Mouse (Mus musculus): ENCODE data around the gene Hvcn1. TPM values are rescaled to one million over a fixed set of nuclear protein-coding genes. Genes with fewer than 3 reads are reported as not detected.

Gene Hvcn1
- polyA plus RNA-seq, 1 experiment from 2014 or later: 1.4 TPM

- ATAC-seq (ENCODE audit: low read depth): no peak
- WGBS (ENCODE audit: insufficient replicate concordance): 64% methylated on average over 7 of the region's 7 CpGs
- Histone ChIP-seq H3K36me3 (no peaks in the 10 kb centered on the region), H3K9me3 (replicated peaks) (no peaks in the 10 kb centered on the region), H3K4me1 (replicated peaks) (peaks cover 7% of the 10 kb centered on the region; the same call in 1 of the 2 replicates), H3K27ac (no peak overlapping the region), H3K27me3 (no peaks in the 10 kb centered on the region), H3K9ac (no peak overlapping the region), H3K4me3 (replicated peaks) (no peak overlapping the region), H3K4me2 (no peak overlapping the region)
- DNase-seq: no peak
These were observed 33.0 kb downstream of the Hvcn1 start for GRCm38 (mm10) chr5:122239618-122240017.

- ATAC-seq (ENCODE audit: low read depth) (no peak), DNase-seq (no peak)
- H3K4me3 ChIP-seq (replicated peaks): no peak overlapping the region
- no peak overlapping the region for H3K27ac ChIP-seq
- 78% methylated on average over 11 of the region's 11 CpGs for WGBS (ENCODE audit: insufficient replicate concordance)
- no peak overlapping the region for H3K9ac ChIP-seq
- H3K27me3 ChIP-seq: no peaks in the 10 kb centered on the region
- no peaks in the 10 kb centered on the region for H3K36me3 ChIP-seq
- peaks cover 7% of the 10 kb centered on the region; the same call in 1 of the 2 replicates for H3K4me1 ChIP-seq (replicated peaks)
- no peak overlapping the region for H3K4me2 ChIP-seq
- H3K9me3 ChIP-seq (replicated peaks): no peaks in the 10 kb centered on the region
These were observed 33.9 kb downstream of the Hvcn1 start for GRCm38 (mm10) chr5:122240521-122240920.

DNA sequence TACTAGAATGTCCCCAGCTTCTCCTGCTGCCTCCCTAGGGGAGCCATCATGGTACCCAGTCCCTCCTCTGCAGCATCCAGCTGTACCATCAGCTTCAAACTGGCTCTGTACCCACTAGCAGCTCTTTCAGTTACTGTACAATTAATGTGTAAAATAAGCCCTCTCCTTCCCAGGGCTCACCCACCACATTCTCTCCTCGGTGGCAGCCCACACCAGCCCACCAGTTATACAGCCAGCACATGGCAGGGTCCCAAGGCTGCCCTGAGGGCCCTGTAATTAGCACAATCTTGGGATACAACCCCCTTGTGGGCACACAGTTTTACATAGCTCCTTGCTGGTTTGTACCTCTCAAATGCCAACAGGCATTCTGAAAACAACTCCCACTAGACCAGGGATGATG, 34.4 kb downstream of the Hvcn1 start:
- ATAC-seq (ENCODE audit: low read depth): no peak
- peaks cover 7% of the 10 kb centered on the region; the same call in 1 of the 2 replicates for H3K4me1 ChIP-seq (replicated peaks)
- no peak overlapping the region for H3K4me3 ChIP-seq (replicated peaks)
- H3K9ac ChIP-seq: no peak overlapping the region
- no peak for DNase-seq
- H3K9me3 ChIP-seq (replicated peaks): no peaks in the 10 kb centered on the region
- H3K27ac ChIP-seq: no peak overlapping the region
- no peaks in the 10 kb centered on the region for H3K36me3 ChIP-seq
- 50% methylated on average over 1 of the region's 1 CpGs for WGBS (ENCODE audit: insufficient replicate concordance)
- no peak overlapping the region for H3K4me2 ChIP-seq
- H3K27me3 ChIP-seq: no peaks in the 10 kb centered on the region

GRCm38 (mm10) chr5:122242521-122243123, 36.0 kb downstream of the Hvcn1 start:
- DNase-seq: no peak
- no peak overlapping the region for H3K27ac ChIP-seq
- H3K9ac ChIP-seq: no peak overlapping the region
- H3K27me3 ChIP-seq: no peaks in the 10 kb centered on the region
- no peaks in the 10 kb centered on the region for H3K36me3 ChIP-seq
- H3K4me2 ChIP-seq: no peak overlapping the region
- H3K9me3 ChIP-seq (replicated peaks): no peaks in the 10 kb centered on the region
- H3K4me3 ChIP-seq (replicated peaks): no peak overlapping the region
- whole genome bisulfite sequencing (ENCODE audit: insufficient replicate concordance): 65% methylated on average over 6 of the region's 6 CpGs
- ATAC-seq (ENCODE audit: low read depth): no peak
- H3K4me1 ChIP-seq (replicated peaks): peaks cover 7% of the 10 kb centered on the region; the same call in 1 of the 2 replicates

DNA sequence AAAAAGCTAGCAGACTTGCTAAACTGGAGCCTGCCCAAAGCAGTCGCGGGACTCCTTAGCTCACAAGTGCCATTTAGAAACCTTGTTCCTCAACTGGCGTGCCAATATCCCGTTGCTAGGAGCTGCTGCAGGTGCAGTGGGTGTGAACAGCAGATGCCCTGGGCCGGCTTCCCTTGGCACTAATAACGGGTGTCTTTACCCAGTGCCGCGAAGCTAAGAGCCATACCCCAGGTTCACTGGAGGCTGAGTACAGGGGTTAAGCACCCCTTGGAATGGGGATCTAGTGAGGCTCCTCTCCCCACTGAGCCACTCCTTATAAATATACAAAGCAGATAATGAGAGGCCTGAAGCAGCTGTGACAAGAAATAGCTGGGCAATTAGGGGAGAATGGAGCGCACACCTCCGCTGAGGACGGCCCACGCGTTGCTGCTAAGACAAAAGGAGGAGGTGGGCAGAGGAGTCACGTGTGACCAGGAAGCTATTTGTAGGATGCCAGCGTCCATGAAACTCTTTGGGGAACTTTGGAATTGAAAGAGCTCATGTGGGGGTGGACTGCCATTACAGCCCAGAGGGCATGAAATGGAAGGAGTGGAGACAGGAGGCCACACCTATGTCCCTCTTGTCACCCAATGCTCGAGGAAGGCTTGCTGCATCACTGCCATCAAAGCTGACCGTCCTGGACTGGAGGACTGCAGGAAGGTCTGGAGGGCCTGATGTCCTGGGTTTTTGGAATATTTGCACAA, 37.3 kb downstream of the Hvcn1 start:
- no peak for DNase-seq
- Histone ChIP-seq H3K9ac (no peak overlapping the region), H3K4me1 (replicated peaks) (peaks cover 7% of the 10 kb centered on the region; the same call in 1 of the 2 replicates), H3K36me3 (no peaks in the 10 kb centered on the region), H3K27ac (no peak overlapping the region), H3K4me3 (replicated peaks) (no peak overlapping the region), H3K4me2 (no peak overlapping the region), H3K27me3 (no peaks in the 10 kb centered on the region), H3K9me3 (replicated peaks) (no peaks in the 10 kb centered on the region)
- ATAC-seq (ENCODE audit: low read depth): no peak
- WGBS (ENCODE audit: insufficient replicate concordance): 82% methylated on average over 17 of the region's 17 CpGs

DNA sequence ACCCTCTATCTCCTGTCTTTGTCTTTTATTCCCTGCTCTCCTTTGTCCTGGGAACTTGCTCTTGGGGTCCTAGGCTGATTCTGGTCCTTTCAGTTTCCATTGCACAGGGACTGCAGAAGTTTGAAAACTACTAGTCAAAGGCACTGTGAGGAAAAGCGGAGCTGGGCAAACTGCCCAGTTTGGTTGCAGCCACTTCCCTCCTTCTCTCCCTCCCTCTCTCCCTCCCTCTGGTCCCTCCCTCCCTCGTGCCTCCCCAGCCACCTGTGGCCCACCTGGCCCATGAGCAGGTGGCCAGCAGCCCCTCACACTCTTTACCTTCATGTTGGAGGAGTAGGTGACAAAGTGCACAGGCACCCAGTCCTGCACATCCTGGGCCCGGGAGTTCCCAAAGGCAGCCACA, 38.6 kb downstream of the Hvcn1 start:
- Histone ChIP-seq H3K27me3 (no peaks in the 10 kb centered on the region), H3K4me3 (replicated peaks) (no peak overlapping the region), H3K4me1 (replicated peaks) (peaks cover 7% of the 10 kb centered on the region; the same call in 1 of the 2 replicates), H3K9ac (no peak overlapping the region), H3K36me3 (no peaks in the 10 kb centered on the region), H3K4me2 (no peak overlapping the region), H3K9me3 (replicated peaks) (no peaks in the 10 kb centered on the region), H3K27ac (no peak overlapping the region)
- no peak for DNase-seq
- WGBS (ENCODE audit: insufficient replicate concordance): 51% methylated on average over 3 of the region's 3 CpGs
- ATAC-seq (ENCODE audit: low read depth): no peak

DNA sequence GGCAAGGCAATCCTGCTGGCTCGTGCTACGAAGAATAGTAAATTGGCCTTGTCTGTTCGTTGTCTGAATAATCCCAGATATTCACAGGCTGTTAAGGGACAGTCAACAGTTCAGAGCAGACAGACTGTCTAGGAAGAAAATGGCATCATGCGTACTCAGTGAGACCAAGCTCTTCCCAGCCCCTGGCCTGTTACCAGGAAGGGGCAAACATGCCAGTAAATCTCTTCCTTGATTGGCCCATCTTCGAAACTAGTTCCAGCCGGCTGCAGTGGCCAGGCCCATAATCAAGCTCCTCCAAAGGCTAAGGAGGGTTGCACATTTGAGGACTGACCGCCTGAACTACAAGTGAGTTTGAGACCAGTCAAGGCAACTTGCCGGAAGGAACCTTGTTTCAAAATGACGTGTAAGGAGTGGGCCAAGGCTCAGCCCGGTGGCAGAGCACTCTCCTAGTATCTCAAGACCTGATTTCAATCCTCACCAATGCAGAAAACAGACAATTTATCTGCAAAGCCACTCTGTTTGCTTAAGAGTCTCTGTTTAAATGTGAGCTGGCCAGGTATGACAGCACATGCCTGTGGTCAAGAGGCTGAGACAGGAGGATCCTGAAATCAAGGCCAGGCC, 40.1 kb downstream of the Hvcn1 start:
- no peak overlapping the region for H3K4me3 ChIP-seq (replicated peaks)
- no peaks in the 10 kb centered on the region for H3K9me3 ChIP-seq (replicated peaks)
- no peak overlapping the region for H3K9ac ChIP-seq
- WGBS (ENCODE audit: insufficient replicate concordance): 69% methylated on average over 10 of the region's 10 CpGs
- H3K4me1 ChIP-seq (replicated peaks): peaks cover 7% of the 10 kb centered on the region; the same call in 1 of the 2 replicates
- no peak overlapping the region for H3K4me2 ChIP-seq
- no peak overlapping the region for H3K27ac ChIP-seq
- no peaks in the 10 kb centered on the region for H3K27me3 ChIP-seq
- H3K36me3 ChIP-seq: no peaks in the 10 kb centered on the region
- DNase-seq (no peak), ATAC-seq (ENCODE audit: low read depth) (no peak)

GRCm38 (mm10) chr5:122247529-122247928, 40.9 kb downstream of the Hvcn1 start:
- Histone ChIP-seq H3K4me3 (replicated peaks) (no peak overlapping the region), H3K36me3 (no peaks in the 10 kb centered on the region), H3K9me3 (replicated peaks) (no peaks in the 10 kb centered on the region), H3K27ac (no peak overlapping the region), H3K9ac (no peak overlapping the region), H3K4me2 (no peak overlapping the region), H3K4me1 (replicated peaks) (peaks cover 7% of the 10 kb centered on the region; the same call in 1 of the 2 replicates), H3K27me3 (no peaks in the 10 kb centered on the region)
- DNase-seq: no peak
- ATAC-seq (ENCODE audit: low read depth): no peak
- WGBS (ENCODE audit: insufficient replicate concordance): 78% methylated on average over 11 of the region's 11 CpGs

DNA sequence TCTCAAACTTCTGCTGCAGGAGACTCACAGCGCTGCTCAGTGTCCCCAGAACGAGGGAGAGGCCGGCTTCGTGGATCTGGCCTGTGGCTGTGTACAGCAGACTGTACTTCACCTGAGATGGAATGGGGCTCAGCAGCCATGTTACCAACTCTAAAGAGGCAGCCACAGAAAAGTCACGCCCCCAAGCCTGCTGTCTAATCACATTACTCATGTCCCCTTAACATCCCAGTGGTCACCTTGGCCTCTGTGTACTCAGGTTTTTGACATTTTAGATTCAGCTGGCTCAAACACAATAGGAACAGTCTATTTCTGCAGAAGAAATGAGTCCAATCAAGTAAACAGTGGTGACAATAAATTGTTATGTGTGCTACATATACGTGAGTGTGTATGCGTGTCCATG, 41.3 kb downstream of the Hvcn1 start:
- H3K4me1 ChIP-seq (replicated peaks): peaks cover 5% of the 10 kb centered on the region; the same call in 1 of the 2 replicates
- DNase-seq (no peak), ATAC-seq (ENCODE audit: low read depth) (no peak)
- H3K27me3 ChIP-seq: no peaks in the 10 kb centered on the region
- H3K36me3 ChIP-seq: no peaks in the 10 kb centered on the region
- H3K4me2 ChIP-seq: no peak overlapping the region
- H3K9ac ChIP-seq: no peak overlapping the region
- no peaks in the 10 kb centered on the region for H3K9me3 ChIP-seq (replicated peaks)
- no peak overlapping the region for H3K27ac ChIP-seq
- 83% methylated on average over 7 of the region's 7 CpGs for WGBS (ENCODE audit: insufficient replicate concordance)
- no peak overlapping the region for H3K4me3 ChIP-seq (replicated peaks)

DNA sequence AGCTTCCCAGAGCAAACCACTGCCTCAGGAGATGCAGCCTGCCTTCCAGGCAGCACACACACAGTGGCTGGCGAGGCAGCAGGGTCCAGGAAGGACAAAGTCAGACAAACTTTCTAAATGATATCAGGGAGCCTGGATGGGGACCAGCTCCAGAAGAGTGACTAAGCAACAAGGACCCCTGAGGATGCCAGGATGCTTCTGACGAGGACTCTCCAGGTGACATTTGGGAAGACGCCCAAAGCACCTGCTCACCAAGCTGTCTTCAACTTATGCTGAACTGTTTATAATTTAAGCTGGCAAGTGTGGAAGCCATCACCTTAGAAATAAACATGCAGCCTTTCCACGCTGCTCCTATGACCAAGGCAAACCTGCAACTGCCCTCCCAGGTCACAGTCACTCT, 42.7 kb downstream of the Hvcn1 start:
- Histone ChIP-seq H3K27ac (no peak overlapping the region), H3K4me2 (no peak overlapping the region), H3K9me3 (replicated peaks) (no peaks in the 10 kb centered on the region), H3K36me3 (0 out of 2 replicates have a peak, but pooled peaks cover 2% of the 10 kb centered on the region), H3K9ac (no peak overlapping the region), H3K27me3 (no peaks in the 10 kb centered on the region), H3K4me3 (replicated peaks) (no peak overlapping the region), H3K4me1 (replicated peaks) (no peaks in the 10 kb centered on the region)
- DNase-seq: no peak
- WGBS (ENCODE audit: insufficient replicate concordance): 60% methylated on average over 4 of the region's 4 CpGs
- ATAC-seq (ENCODE audit: low read depth): no peak

GRCm38 (mm10) chr5:122251895-122252606, 45.4 kb downstream of the Hvcn1 start:
- H3K4me3 ChIP-seq (replicated peaks): no peak overlapping the region
- no peaks in the 10 kb centered on the region for H3K27me3 ChIP-seq
- DNase-seq: no peak
- ATAC-seq (ENCODE audit: low read depth): no peak
- H3K27ac ChIP-seq: no peak overlapping the region
- H3K9ac ChIP-seq: no peak overlapping the region
- H3K9me3 ChIP-seq (replicated peaks): no peaks in the 10 kb centered on the region
- H3K4me2 ChIP-seq: no peak overlapping the region
- H3K4me1 ChIP-seq (replicated peaks): no peaks in the 10 kb centered on the region
- 85% methylated on average over 17 of the region's 17 CpGs for WGBS (ENCODE audit: insufficient replicate concordance)
- H3K36me3 ChIP-seq: peaks cover 15% of the 10 kb centered on the region

Measured in liver, embryonic 13.5 days (tissue).